Mouse (Mus musculus) lung, embryonic 15.5 days (tissue): Measurements from ENCODE around the gene Tmem30c. TPM values are rescaled to one million over a fixed set of nuclear protein-coding genes. Genes with fewer than 3 reads are reported as not detected.

Experiments
- polyA plus RNA-seq: library from polyadenylated mRNA; unstranded; fragments of >200 nt; fragmentation: Nextera tagmentation; extraction: Ambion mirVana; gene quantifications from 2 replicates; pipeline ENCODE4 v1.2.1, GENCODE M21; 2015

The Tmem30c gene
- polyA plus RNA-seq, 1 experiment from 2014 or later, result not detected

Other genes with a start within 250 kb of the Tmem30c start
- 0.08 TPM in 1 of 2 replicates, not detected in the other for gene Tmem45a2, start 221.5 kb downstream of the Tmem30c start, polyA plus RNA-seq
- 38.9 and 39.2 TPM in 2 replicates for gene Tomm70a, start 171.2 kb downstream of the Tmem30c start, polyA plus RNA-seq
- gene Nit2, start 125.5 kb downstream of the Tmem30c start, polyA plus RNA-seq, result 69.9 and 72.4 TPM in 2 replicates
- 22.5 and 23.0 TPM in 2 replicates for gene Tbc1d23, start 61.4 kb downstream of the Tmem30c start, polyA plus RNA-seq
- gene Filip1l, start 60.2 kb upstream of the Tmem30c start, polyA plus RNA-seq, result 28.0 and 28.8 TPM in 2 replicates